Mouse (Mus musculus): ENCODE data around the gene Ncoa7.

Ncoa7 gene

DNA sequence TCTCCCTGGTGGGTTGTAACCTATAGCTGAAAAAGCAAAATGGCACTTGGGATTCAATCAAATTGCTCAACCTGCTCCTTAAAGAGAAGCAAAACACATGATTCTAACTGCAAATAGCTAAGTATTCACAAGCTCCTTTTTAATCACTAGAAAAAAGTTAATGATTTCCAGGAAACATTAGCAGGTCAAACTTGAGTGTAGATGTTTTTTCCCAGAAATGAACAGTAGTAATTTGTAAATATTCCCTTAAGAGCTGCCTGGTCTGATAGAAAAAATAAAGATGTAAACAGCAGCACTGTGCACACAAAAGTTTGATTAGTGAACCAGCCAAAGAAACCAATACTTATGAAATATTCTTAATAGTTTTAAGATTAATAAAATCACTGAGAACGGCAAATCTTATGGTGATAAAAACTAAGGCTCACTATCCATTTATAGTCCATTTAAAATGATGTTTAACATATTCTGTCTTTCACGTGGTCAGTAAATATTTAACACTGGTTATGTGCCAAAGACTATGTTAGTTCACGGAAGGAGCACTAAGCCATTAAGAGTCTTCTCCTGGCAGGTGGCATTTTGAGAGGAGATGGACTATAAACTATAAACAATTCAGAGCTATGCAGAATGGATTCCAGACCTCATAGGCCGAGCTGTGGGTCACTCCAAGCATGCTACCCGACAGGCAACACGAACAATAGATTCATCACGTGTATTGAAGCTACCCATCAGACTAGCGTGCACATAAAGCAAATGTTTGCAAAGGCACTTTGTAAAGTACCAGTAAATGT lies 43.6 kb downstream of the Ncoa7 start:
- in situ Hi-C loops (cut with MboI; ENCODE audit: low pct_unique_long_range_greater_than_20kb in 1 of 2, low sequenced_read_pairs in 2 of 2, unreplicated experiment in 1 of 2) = no loop called here

DNA sequence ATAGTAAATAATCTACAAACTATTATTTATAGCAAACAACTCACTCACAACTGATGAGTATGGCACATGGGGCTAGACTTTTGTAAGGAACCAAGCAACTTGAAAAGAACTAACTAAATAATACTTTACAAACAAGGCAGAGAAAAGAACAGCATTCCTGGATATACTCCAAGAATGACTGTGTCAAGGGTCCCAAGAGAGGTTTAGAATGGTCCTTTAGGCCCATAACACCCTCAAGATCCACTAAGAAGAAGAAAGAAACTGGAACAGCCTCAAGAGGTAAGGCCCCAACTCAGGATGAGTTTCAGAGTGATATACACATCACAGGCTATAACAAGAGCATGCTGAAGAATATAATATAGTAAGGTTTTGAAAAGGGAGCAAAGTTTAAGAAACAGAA lies 47.1 kb downstream of the Ncoa7 start:
- in situ Hi-C loops (cut with MboI; ENCODE audit: low pct_unique_long_range_greater_than_20kb in 1 of 2, low sequenced_read_pairs in 2 of 2, unreplicated experiment in 1 of 2) = no loop called here

- in situ Hi-C loops (cut with MboI; ENCODE audit: low pct_unique_long_range_greater_than_20kb in 1 of 2, low sequenced_read_pairs in 2 of 2, unreplicated experiment in 1 of 2) = no loop called here
Observed at GRCm38 (mm10) chr10:30754825-30755457, 48.2 kb downstream of the Ncoa7 start.

- in situ Hi-C loops (cut with MboI; ENCODE audit: low pct_unique_long_range_greater_than_20kb in 1 of 2, low sequenced_read_pairs in 2 of 2, unreplicated experiment in 1 of 2) = no loop called here
Observed at GRCm38 (mm10) chr10:30754082-30754481, 49.0 kb downstream of the Ncoa7 start.

DNA sequence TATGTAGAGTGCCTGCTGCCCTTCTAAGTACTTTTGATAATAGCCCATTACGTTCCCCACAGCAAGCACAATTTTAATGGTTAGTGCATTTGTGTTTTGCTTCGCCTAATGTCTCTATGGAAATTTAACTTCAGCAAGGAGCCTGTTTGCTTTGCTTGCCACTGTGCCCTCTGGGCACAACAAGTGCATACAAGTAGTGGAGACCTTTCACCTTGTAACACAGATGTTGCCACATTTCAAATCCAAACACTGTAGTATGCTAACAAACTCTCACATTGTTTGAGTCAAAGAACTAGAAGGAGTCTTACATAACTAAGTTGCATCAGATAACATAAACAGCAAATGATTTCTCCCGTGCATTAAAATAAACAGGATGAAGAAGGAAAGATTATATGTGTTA lies 50.6 kb downstream of the Ncoa7 start:
- in situ Hi-C loops (cut with MboI; ENCODE audit: low pct_unique_long_range_greater_than_20kb in 1 of 2, low sequenced_read_pairs in 2 of 2, unreplicated experiment in 1 of 2) = no loop called here

- in situ Hi-C loops (cut with MboI; ENCODE audit: low pct_unique_long_range_greater_than_20kb in 1 of 2, low sequenced_read_pairs in 2 of 2, unreplicated experiment in 1 of 2) = no loop called here
Observed at GRCm38 (mm10) chr10:30751586-30751985, 51.5 kb downstream of the Ncoa7 start.

- in situ Hi-C loops (cut with MboI; ENCODE audit: low pct_unique_long_range_greater_than_20kb in 1 of 2, low sequenced_read_pairs in 2 of 2, unreplicated experiment in 1 of 2) = no loop called here
Observed at GRCm38 (mm10) chr10:30749807-30750206, 53.3 kb downstream of the Ncoa7 start.

DNA sequence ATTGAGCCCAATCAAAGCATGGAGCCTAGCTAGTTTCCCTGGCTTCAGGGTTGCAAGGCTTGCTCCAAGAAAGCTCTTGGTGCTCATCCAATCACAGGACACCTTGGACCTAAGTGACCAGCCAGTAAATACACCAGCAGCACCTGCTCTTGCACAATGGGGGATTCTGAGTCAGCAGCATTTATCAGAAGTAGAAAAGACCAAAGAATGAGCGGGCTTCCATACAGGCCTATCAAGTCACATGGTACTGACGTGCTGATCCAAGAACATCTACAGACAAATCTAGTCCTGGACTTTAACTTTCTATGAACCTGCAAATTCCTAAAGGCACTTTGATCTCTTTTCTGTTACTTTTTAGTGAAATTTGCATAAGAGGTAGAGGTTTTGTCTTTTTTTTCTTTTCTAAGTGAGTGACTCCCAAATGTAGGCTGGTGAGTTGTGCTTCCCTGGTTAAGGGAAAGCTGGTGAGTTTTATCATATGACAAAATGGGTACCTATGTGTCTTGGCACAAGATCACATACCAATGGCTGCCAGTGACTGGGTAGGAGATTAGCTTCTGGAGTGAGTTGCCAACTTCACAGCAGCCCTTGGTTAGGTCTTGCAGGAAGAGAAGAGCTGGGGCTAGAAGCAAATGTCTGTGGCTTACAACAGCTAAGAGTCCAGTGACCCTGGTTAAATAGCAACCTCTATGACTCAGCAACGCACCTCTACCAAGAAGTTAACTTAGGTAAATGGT lies 57.7 kb downstream of the Ncoa7 start:
- in situ Hi-C loops (cut with MboI; ENCODE audit: low pct_unique_long_range_greater_than_20kb in 1 of 2, low sequenced_read_pairs in 2 of 2, unreplicated experiment in 1 of 2) = no loop called here

DNA sequence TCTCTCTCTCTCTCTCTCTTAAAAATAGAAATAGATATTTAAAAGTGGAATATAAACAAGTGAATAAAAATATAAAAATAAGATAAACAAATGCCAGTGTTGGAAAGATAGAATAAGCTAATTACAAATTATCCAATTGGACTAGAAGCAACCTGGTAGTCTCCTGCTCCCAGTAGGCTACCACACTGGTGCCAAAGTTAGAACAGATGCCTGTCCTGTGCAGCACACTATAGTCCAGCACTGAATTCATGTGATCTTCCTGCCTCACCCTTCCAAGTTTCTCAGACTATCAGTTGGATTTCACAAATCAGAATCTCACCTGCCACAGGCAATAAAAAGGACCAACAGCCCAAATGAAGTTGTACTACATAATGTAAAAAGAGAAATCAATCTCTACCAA lies 59.9 kb downstream of the Ncoa7 start:
- in situ Hi-C loops (cut with MboI; ENCODE audit: low pct_unique_long_range_greater_than_20kb in 1 of 2, low sequenced_read_pairs in 2 of 2, unreplicated experiment in 1 of 2) = no loop called here

DNA sequence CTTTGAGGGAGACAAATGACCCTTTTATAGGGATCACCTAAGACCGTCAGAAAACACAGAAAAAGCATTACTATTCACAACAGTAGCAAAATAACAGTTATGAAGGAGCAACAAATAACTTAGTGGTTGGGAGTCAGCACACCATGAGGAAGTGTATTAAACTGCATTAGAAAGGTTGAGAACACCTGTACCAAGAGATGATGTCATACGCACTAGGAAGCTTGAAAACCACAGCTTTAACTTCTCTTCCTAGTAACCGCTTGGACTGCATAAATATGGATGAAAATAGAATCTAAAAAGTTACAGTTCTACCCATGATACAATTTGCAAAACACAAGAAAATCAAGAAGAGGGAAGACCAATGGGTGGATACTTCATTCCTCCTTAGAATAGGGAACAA lies 64.7 kb downstream of the Ncoa7 start:
- in situ Hi-C loops (cut with MboI; ENCODE audit: low pct_unique_long_range_greater_than_20kb in 1 of 2, low sequenced_read_pairs in 2 of 2, unreplicated experiment in 1 of 2) = loop anchor here in 1 of 2 experiments (10.0 kb wide), 1 partner anchor 114 kb away; the partner anchor contains the start of gene Hint3

GRCm38 (mm10) chr10:30737323-30737722 lies 65.8 kb downstream of the Ncoa7 start:
- in situ Hi-C loops (cut with MboI; ENCODE audit: low pct_unique_long_range_greater_than_20kb in 1 of 2, low sequenced_read_pairs in 2 of 2, unreplicated experiment in 1 of 2) = loop anchor here in 1 of 2 experiments (10.0 kb wide), 1 partner anchor 113 kb away; the partner anchor contains the start of gene Hint3

DNA sequence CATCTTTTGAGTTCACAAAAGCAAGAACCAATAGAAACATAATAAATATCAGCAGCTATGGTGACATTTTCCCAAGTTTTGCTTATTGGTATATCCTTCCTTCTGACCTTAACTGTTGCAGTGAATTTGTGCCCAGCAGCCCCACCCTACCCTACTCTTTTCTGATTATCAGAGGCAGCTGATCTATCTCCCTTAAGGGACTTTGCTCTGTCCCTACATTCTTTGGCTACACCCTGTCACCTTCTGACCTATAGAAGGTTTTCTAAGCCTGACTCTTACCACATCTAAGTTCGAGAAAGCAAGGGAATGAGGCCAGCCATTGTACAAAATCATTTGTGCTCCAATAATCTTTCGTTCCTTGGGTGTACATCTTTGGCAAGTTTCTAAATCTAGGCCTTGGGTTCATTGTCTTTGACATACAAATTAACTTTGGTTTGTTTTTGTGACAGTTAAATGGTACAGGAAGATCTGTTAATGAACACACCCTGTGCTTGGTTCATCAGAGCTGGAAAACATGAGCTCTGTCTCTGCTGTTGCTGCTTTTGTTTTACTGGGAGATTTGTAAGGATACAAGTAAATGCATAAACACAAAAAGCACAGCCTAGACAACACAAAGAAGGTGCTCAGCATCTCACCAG lies 69.9 kb downstream of the Ncoa7 start:
- in situ Hi-C loops (cut with MboI; ENCODE audit: low pct_unique_long_range_greater_than_20kb in 1 of 2, low sequenced_read_pairs in 2 of 2, unreplicated experiment in 1 of 2) = loop anchor here in 1 of 2 experiments (10.0 kb wide), 1 partner anchor 108 kb away; the partner anchor contains the start of gene Hint3

DNA sequence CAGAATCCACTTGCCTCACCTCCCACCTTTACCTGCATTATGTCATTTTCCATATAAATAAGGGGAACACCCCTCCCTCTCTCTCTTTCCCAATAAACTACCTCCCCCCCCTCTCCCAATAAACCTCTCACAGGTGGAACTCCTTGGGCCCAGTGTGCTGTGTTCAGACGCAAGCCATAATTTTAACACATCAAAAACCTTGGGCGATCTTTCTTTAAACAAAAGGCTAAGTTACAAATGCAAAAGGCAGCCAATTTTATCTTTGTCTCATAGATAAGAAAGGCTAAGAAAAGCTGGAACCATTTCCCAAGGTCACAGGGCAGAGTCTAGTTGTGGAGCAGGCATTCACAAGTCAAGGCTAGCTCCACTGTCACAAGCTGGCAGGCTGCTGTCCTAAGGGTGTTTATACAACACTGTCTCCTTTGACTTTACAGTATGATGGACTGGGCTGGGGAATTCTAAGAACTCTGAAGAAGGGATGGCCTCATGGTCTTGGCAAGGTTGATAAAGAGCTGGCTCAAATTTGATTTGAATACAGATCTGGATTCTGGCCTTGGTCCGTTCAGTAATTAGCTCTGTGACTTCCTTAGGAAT lies 71.7 kb downstream of the Ncoa7 start:
- in situ Hi-C loops (cut with MboI; ENCODE audit: low pct_unique_long_range_greater_than_20kb in 1 of 2, low sequenced_read_pairs in 2 of 2, unreplicated experiment in 1 of 2) = loop anchor here in 1 of 2 experiments (10.0 kb wide), 1 partner anchor 107 kb away; the partner anchor contains the start of gene Hint3

- in situ Hi-C loops (cut with MboI; ENCODE audit: low pct_unique_long_range_greater_than_20kb in 1 of 2, low sequenced_read_pairs in 2 of 2, unreplicated experiment in 1 of 2) = loop anchor here in 1 of 2 experiments (10.0 kb wide), 1 partner anchor 106 kb away; the partner anchor contains the start of gene Hint3
Observed at GRCm38 (mm10) chr10:30730791-30731190, 72.3 kb downstream of the Ncoa7 start.

DNA sequence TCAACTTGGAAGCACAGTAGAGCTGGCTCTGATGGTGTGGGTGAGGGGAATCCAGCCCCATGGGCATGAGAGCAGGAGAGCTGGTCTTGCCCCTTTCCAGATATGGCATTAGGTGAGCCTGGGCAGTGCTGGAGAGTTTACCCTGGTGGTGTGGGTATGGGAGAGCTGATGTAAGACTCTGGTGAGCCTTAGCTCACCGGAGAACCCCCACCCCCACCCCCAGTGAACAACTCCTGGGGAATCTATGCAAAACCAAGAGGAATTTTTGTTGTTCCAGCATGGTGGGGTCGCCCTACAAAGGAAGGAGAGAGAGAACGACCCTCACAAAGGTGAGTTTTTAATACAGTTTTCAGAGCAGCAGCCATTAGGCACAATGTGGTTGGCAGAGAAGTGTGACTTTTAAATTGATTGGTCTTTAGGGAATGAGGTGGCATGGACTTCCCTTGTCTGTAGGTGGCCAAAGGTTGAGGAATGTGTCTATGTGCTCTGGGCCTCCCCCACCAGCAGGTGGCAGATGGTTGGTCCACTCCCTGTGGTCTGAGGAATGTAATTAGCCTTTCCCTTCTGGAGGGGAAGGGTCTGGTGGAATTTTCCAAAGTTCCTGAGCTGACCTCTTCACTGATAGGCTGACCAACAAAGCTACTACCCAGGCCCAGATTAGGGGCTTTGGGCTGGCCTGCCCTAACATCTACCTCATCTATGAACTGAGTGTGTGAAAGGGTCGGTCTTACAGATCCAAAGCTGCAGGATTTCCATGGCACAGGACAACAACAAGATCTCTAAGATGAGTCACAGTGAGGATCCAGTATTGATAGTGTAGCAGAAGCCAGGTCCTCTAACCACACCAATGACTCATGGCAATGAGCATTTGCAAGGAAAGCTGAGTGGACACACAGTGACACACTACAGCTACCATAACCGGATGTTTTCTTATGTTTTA lies 73.7 kb downstream of the Ncoa7 start:
- in situ Hi-C loops (cut with MboI; ENCODE audit: low pct_unique_long_range_greater_than_20kb in 1 of 2, low sequenced_read_pairs in 2 of 2, unreplicated experiment in 1 of 2) = loop anchor here in 1 of 2 experiments (10.0 kb wide), 1 partner anchor 105 kb away; the partner anchor contains the start of gene Hint3

GRCm38 (mm10) chr10:30723014-30723413 lies 80.1 kb downstream of the Ncoa7 start:
- in situ Hi-C loops (cut with MboI; ENCODE audit: low pct_unique_long_range_greater_than_20kb in 1 of 2, low sequenced_read_pairs in 2 of 2, unreplicated experiment in 1 of 2) = no loop called here

DNA sequence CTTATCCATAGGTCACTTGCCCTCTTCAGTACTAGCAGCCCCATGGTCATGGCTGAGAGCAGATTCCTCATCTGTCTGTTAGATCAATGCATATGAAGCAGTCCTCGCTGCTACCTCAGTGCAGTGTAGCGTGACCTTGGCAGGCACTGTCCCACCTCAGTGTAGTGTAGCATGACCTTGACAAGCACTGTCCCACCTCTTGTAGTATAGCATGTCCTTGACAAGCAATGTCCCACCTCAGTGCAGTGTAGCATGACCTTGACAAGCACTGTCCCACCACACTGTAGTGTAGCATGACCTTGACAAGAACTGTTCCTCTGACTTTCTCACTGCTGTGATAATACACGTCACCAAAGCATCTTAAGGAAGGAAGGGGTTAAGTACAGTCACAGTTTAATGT lies 82.6 kb downstream of the Ncoa7 start:
- in situ Hi-C loops (cut with MboI; ENCODE audit: low pct_unique_long_range_greater_than_20kb in 1 of 2, low sequenced_read_pairs in 2 of 2, unreplicated experiment in 1 of 2) = no loop called here

Data from mouse embryonic stem cell (cell line).